ENCODE assay signal across 7 mouse cellular contexts in the genomic region with DNA sequence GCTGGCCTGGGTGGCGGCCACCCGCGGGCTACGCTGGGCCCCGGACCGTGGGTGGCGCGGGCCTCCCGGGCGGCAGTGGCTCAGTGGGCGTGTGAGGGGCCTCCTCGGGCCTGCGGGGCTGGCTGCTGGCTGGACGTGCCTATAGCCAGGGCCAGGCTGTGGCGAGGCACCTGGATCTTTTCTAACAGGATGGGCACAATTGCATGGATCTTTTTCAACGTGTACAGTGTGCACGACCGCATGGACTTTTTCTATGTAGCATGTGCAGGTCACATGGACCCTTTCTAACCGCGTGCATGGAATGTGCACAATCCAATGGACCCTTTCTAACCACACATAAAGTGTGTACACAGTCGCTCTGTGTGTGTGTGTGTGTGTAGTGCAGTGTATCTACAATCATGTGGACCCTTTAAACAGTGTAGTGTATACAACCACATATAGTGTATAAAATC. TPM values are rescaled to one million over a fixed set of nuclear protein-coding genes. Genes with fewer than 3 reads are reported as not detected.
DNase-seq lines count a peak whose midpoint lies in the region; ATAC-seq and TF ChIP-seq lines count a peak whose summit lies in the region.

No protein-coding gene starts in this region.

- no peak for TF ChIP-seq POLR2A in liver, adult 2 months (IDR thresholded peaks at IDR 0.05; ENCODE audit: extremely low read depth, insufficient read depth, low read length)
- no peak for TF ChIP-seq POLR2A in bone marrow macrophage, adult 2 months (IDR thresholded peaks at IDR 0.05; ENCODE audit: borderline replicate concordance, low read depth, low read length)

- H3K9me3 ChIP-seq in hindbrain, embryonic 10.5 days, result no peaks in the 10 kb centered on the region
- H3K9me3 ChIP-seq in midbrain, embryonic 11.5 days (ENCODE audit: control insufficient read depth, low read length), result no peaks in the 10 kb centered on the region

- no peaks in the 10 kb centered on the region for H3K79me2 ChIP-seq in liver, adult 2 months (ENCODE audit: control insufficient read depth, insufficient read depth, low read length)

- 6% methylated on average over 21 of the region's 21 CpGs for WGBS in liver, adult 2 months
- 6% methylated on average over 21 of the region's 21 CpGs for WGBS in hindbrain, embryonic 10.5 days
- 7% methylated on average over 21 of the region's 21 CpGs for WGBS in midbrain, embryonic 11.5 days

- peak overlapping the region; percentile 80 for H3K4me3 ChIP-seq in liver, adult 2 months (ENCODE audit: insufficient read depth, low read depth, low read length)
- H3K4me3 ChIP-seq in bone marrow macrophage, adult 2 months (ENCODE audit: insufficient read depth, low read length), result peak overlapping the region; percentile 79
- H3K4me3 ChIP-seq in hindbrain, embryonic 10.5 days, result peak overlapping the region; percentile 71
- H3K4me3 ChIP-seq in midbrain, embryonic 11.5 days (ENCODE audit: low read depth, low read length), result peak overlapping the region; percentile 74

- no peak for TF ChIP-seq CTCF in liver, adult 2 months (IDR thresholded peaks at IDR 0.05; ENCODE audit: low read depth, low read length)
- no peak for TF ChIP-seq CTCF in bone marrow macrophage, adult 2 months (IDR thresholded peaks at IDR 0.05; ENCODE audit: low read depth, low read length)

- peak; percentile 83; the same call in 1 of the 2 replicates for ATAC-seq in midbrain, embryonic 11.5 days (ENCODE audit: low FRiP score)

- H3K4me1 ChIP-seq in liver, adult 2 months (ENCODE audit: control insufficient read depth, insufficient read depth, low read length), result no peaks in the 10 kb centered on the region; the same call in 1 of the 2 replicates
- H3K4me1 ChIP-seq in bone marrow macrophage, adult 2 months (ENCODE audit: control insufficient read depth, insufficient read depth, low read length), result peaks cover 6% of the 10 kb centered on the region
- H3K4me1 ChIP-seq in hindbrain, embryonic 10.5 days (replicated peaks), result peaks cover 35% of the 10 kb centered on the region
- H3K4me1 ChIP-seq in midbrain, embryonic 11.5 days (ENCODE audit: control insufficient read depth, insufficient read depth, low read length), result peaks cover 13% of the 10 kb centered on the region

- peaks cover 3% of the 10 kb centered on the region; the same call in 1 of the 2 replicates for H3K27me3 ChIP-seq in liver, adult 2 months (ENCODE audit: control insufficient read depth, insufficient read depth, low read length)
- peaks cover 19% of the 10 kb centered on the region for H3K27me3 ChIP-seq in hindbrain, embryonic 10.5 days (ENCODE audit: insufficient read depth, poor library complexity, severe bottlenecking)
- H3K27me3 ChIP-seq in midbrain, embryonic 11.5 days (ENCODE audit: control insufficient read depth, insufficient read depth, low read length), result no peaks in the 10 kb centered on the region

- H3K9ac ChIP-seq in liver, adult 2 months (ENCODE audit: low read depth, low read length), result peak overlapping the region; percentile 93
- peak overlapping the region; percentile 91 for H3K9ac ChIP-seq in midbrain, embryonic 11.5 days (ENCODE audit: low read length)

- H3K4me2 ChIP-seq in midbrain, embryonic 11.5 days, result peak overlapping the region; percentile 85

- no peaks in the 10 kb centered on the region for H3K36me3 ChIP-seq in liver, adult 2 months (ENCODE audit: control insufficient read depth, insufficient read depth, low read length)
- no peaks in the 10 kb centered on the region for H3K36me3 ChIP-seq in hindbrain, embryonic 10.5 days
- no peaks in the 10 kb centered on the region for H3K36me3 ChIP-seq in midbrain, embryonic 11.5 days (ENCODE audit: control insufficient read depth, insufficient read depth, low read length)

- no peak overlapping the region for H3K27ac ChIP-seq in liver, adult 2 months (replicated peaks; ENCODE audit: insufficient read depth, low read depth, low read length)
- peak overlapping the region; percentile 43 for H3K27ac ChIP-seq in bone marrow macrophage, adult 2 months (ENCODE audit: insufficient read depth, low read depth, low read length)
- H3K27ac ChIP-seq in hindbrain, embryonic 10.5 days, result peak overlapping the region; percentile 94
- peak overlapping the region; percentile 73 for H3K27ac ChIP-seq in midbrain, embryonic 11.5 days (ENCODE audit: low read depth, low read length)

- no peak for DNase-seq in liver, adult 2 months (ENCODE audit: extremely low read depth, low read depth, low spot score)
- no peak for DNase-seq in liver
- no peak for DNase-seq in hindbrain, embryonic 10.5 days (ENCODE audit: low spot score)
- DNase-seq in midbrain, embryonic 11.5 days (ENCODE audit: low spot score, missing footprints), result peak; percentile 92
- no peak for DNase-seq in gastrocnemius, adult 8-10 months (ENCODE audit: low spot score in 2 of 2)
- no peak for DNase-seq in spleen, postnatal 4 days (ENCODE audit: low spot score in 2 of 2)

RNA-seq across cellular contexts. Expression of gene Bcl2, which starts 0.5 kb away (rescaled TPM):
- 1.5 and 2.0 TPM in 2 replicates for total RNA-seq in liver, adult 2 months (2014; rRNA removed)
- polyA plus RNA-seq in liver, adult 2 months (2012; rRNA removed), result 0.26 and 0.35 TPM in 2 replicates
- polyA plus RNA-seq in bone marrow macrophage, adult 2 months (2012; ENCODE audit: insufficient read depth, insufficient read length, missing spikeins), result 1.2 and 1.5 TPM in 2 replicates
- 8.2 and 8.3 TPM in 2 replicates for polyA plus RNA-seq in hindbrain, embryonic 10.5 days (2016; fragmentation: Nextera tagmentation; extraction: Ambion mirVana)
- 5.7 and 6.2 TPM in 2 replicates for polyA plus RNA-seq in midbrain, embryonic 11.5 days (2014; fragmentation: Nextera tagmentation; extraction: Ambion mirVana)
- 1 to 10 TPM; 1.6 to 2.1 (median 1.7) TPM for total RNA-seq in gastrocnemius, adult 8-10 months (2022)

RNA-seq across cellular contexts. Expression of gene Kdsr, which starts 45.0 kb away (rescaled TPM):
- 10.4 and 11.4 TPM in 2 replicates for total RNA-seq in liver, adult 2 months (2014; rRNA removed)
- 10.3 and 10.5 TPM in 2 replicates for polyA plus RNA-seq in liver, adult 2 months (2012; rRNA removed)
- polyA plus RNA-seq in bone marrow macrophage, adult 2 months (2012; ENCODE audit: insufficient read depth, insufficient read length, missing spikeins), result 13.3 and 14.8 TPM in 2 replicates
- polyA plus RNA-seq in hindbrain, embryonic 10.5 days (2016; fragmentation: Nextera tagmentation; extraction: Ambion mirVana), result 6.6 and 8.0 TPM in 2 replicates
- polyA plus RNA-seq in midbrain, embryonic 11.5 days (2014; fragmentation: Nextera tagmentation; extraction: Ambion mirVana), result 7.8 and 9.0 TPM in 2 replicates
- 1 to 10 TPM; 2.6 to 4.6 (median 4.0) TPM for total RNA-seq in gastrocnemius, adult 8-10 months (2022)
